Mouse (Mus musculus) spleen, adult 10 weeks (tissue): ENCODE measurements around the gene C1d. TPM values are rescaled to one million over a fixed set of nuclear protein-coding genes. Genes with fewer than 3 reads are reported as not detected.

ENCODE experiments used
- polyA plus RNA-seq: library from polyadenylated mRNA; stranded (reverse); fragments of 350-450 nt; fragmentation: Illumina TruSeq; extraction: RNeasy Lipid Tissue Mini Kit (QIAGEN cat#74804); gene quantifications from one replicate; pipeline ENCODE4 v1.2.3, GENCODE M21; 2015; ENCODE audit warnings: low replicate concordance; ENCODE audit not compliant: insufficient read depth

Gene C1d
- polyA plus RNA-seq = 81.6 TPM

DNA sequence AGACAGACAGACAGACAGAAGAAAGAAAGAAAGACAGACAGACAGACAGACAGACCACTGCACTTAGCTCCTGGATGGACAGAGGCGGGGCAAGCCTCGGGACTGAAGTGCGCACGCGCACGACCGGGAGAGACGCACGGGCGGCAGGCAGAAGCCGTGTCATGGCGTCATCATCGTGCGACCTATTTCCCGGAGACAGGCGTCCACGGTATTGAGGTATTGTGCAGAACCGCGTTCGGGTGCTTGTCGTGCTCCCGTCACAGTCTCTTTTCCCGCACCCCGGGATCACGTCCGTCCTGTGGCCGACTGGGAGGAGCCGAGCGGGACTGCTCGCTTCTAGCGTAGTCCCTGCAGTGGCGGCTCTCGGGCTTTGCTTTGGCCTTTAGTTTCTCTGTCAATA is at the start of gene C1d:
TSS of gene C1d (plus strand) at position 137 of the 400 bp plus-strand sequence.

DNA sequence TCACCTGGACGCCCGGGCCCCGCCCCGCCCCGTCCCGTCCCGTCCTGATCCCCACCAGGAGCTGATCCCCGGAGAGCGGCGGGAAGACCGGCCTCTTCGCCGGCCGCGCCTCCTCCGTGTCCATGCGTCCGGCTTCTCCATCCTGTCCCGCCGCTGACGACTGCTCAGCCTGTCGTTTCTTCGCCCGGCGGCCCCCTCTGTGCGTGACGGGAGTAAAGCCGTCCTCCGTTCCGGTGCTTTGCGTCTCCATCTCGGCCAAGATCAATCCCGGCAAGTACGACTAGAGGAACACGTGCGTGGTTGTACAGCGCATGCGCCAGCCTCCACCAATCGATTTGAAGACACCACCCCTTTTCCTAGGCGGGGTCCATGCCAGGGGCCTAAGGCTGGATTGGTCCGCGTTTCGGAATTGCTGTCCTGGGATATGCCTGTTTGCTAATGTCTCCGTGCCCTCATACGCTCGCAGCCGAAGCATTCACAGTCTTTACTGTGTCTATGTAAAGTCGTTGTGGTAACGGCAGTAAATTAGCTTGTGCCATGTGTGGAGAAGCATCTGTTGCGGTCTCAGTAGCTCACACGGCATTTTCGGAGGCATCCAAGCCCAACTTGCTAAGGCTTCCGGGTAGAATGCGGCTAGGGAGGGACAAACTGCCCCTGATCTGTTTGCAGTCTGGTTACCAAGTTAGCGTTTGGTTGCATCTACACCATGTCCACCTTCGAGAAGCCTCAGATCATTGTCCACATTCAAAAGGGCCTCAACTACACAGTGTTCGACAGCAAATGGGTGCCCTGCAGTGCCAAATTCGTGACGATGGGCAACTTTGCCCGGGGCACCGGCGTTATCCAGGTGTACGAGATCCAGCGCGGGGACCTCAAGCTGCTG is 45.9 kb upstream of the C1d start, which contains the start of gene Pno1:
TSS of gene Pno1 (minus strand) at position 311 of the 883 bp plus-strand sequence.

Other genes starting within 250 kb of the C1d start
- 15.0 TPM for gene Cnrip1, start 206.0 kb upstream of the C1d start, polyA plus RNA-seq
- 217 TPM for gene Plek, start 205.2 kb upstream of the C1d start, polyA plus RNA-seq
- 149 TPM for gene Ppp3r1, start 98.3 kb upstream of the C1d start, polyA plus RNA-seq
- 17.1 TPM for gene Wdr92, start 75.5 kb upstream of the C1d start, polyA plus RNA-seq
- gene Pno1, start 46.0 kb upstream of the C1d start, polyA plus RNA-seq = 40.3 TPM